11 mouse cellular contexts compared by ENCODE assay signal in the genomic region with DNA sequence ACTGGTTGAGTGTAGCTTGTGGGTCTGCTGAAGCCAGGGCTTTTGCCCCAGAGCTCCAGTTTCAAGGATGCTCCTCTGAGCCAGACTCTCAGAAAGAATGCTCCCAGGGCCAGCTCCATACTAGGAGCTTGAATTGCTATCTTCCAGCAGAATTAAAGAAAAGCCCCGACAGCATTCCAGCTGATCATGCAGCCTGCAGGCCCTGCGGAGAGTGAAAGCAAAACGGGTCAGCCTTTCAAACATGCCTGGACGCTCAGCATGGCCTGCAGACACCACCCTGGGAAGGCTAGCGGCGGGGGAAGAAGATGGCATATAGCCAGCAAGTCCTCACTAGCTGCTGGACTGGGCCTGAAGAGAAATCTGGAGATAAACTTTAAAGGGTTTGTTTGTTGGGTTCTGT. TPM values are rescaled to one million over a fixed set of nuclear protein-coding genes. Genes with fewer than 3 reads are reported as not detected.
DNase-seq lines count a peak whose midpoint lies in the region; ATAC-seq lines count a peak whose summit lies in the region.
"Had no signal": no experiment of that assay in that cellular context is flagged by ENCODE, and none has a peak within 500 bp of the region (broad histone marks: within the 10 kb centered on the region; RNA-seq: fewer than 3 reads in every experiment).

No protein-coding gene starts in this region.

- no peaks in the 10 kb centered on the region for H3K27me3 ChIP-seq in heart, embryonic 14.5 days (ENCODE audit: control insufficient read depth, insufficient read depth, low read length)
- no peaks in the 10 kb centered on the region for H3K27me3 ChIP-seq in lung, embryonic 15.5 days
- H3K27me3 ChIP-seq in stomach, embryonic 14.5 days (ENCODE audit: control insufficient read depth, insufficient read depth, low read length): no peaks in the 10 kb centered on the region
- H3K27me3 ChIP-seq: embryonic facial prominence, embryonic 15.5 days; liver, embryonic 13.5 days had no signal

- no peak overlapping the region for H3K4me3 ChIP-seq in heart, embryonic 14.5 days (ENCODE audit: control insufficient read depth in 1 of 2, insufficient read depth in 1 of 2, low read depth in 1 of 2, low read length in 2 of 2)
- no peak overlapping the region for H3K4me3 ChIP-seq in lung, embryonic 15.5 days
- no peak overlapping the region for H3K4me3 ChIP-seq in stomach, embryonic 14.5 days (ENCODE audit: low read depth, low read length)
- H3K4me3 ChIP-seq: embryonic facial prominence, embryonic 15.5 days; liver, embryonic 13.5 days had no signal

- peak overlapping the region; percentile 42; the same call in 1 of the 2 replicates for H3K9ac ChIP-seq in heart, embryonic 14.5 days (ENCODE audit: low read length)
- H3K9ac ChIP-seq in lung, embryonic 15.5 days: no peak overlapping the region
- H3K9ac ChIP-seq in stomach, embryonic 14.5 days (replicated peaks; ENCODE audit: low read depth, low read length): no peak overlapping the region
- H3K9ac ChIP-seq: embryonic facial prominence, embryonic 15.5 days; liver, embryonic 13.5 days had no signal

- ATAC-seq in heart, embryonic 14.5 days (ENCODE audit: insufficient number of reproducible peaks, insufficient read depth, low FRiP score, low read depth): no peak
- ATAC-seq in lung, embryonic 15.5 days (ENCODE audit: borderline replicate concordance, extremely low read depth, low FRiP score, low TSS enrichment): peak; percentile 85
- peak; percentile 48; the same call in 1 of the 2 replicates for ATAC-seq in stomach, embryonic 14.5 days (ENCODE audit: insufficient number of reproducible peaks, insufficient read depth, low FRiP score, low read depth)

- peaks cover 19 to 31% of the 10 kb centered on the region in 2 experiments for H3K4me1 ChIP-seq in heart, embryonic 14.5 days (ENCODE audit: control insufficient read depth in 2 of 2, insufficient read depth in 2 of 2, low read length in 2 of 2)
- peaks cover 22% of the 10 kb centered on the region for H3K4me1 ChIP-seq in lung, embryonic 15.5 days
- H3K4me1 ChIP-seq in stomach, embryonic 14.5 days (ENCODE audit: control insufficient read depth, insufficient read depth, low read length): peaks cover 8% of the 10 kb centered on the region
- H3K4me1 ChIP-seq: embryonic facial prominence, embryonic 15.5 days; liver, embryonic 13.5 days had no signal

- H3K9me3 ChIP-seq in heart, embryonic 14.5 days (ENCODE audit: control insufficient read depth, low read length): no peaks in the 10 kb centered on the region
- H3K9me3 ChIP-seq in lung, embryonic 15.5 days: no peaks in the 10 kb centered on the region
- no peaks in the 10 kb centered on the region for H3K9me3 ChIP-seq in stomach, embryonic 14.5 days (ENCODE audit: control insufficient read depth, low read depth, low read length)
- H3K9me3 ChIP-seq: embryonic facial prominence, embryonic 15.5 days; liver, embryonic 13.5 days had no signal

- intact Hi-C loops in gastrocnemius, postnatal 36 days (cut with DNase I): loop anchor here (1.0 kb wide), 1 partner anchor 141 kb away; no protein-coding TSS in a partner anchor

- 10% methylated on average over 6 of the region's 6 CpGs for WGBS in heart, embryonic 14.5 days
- WGBS in lung, embryonic 15.5 days: 26% methylated on average over 6 of the region's 6 CpGs
- WGBS in stomach, embryonic 14.5 days: 36% methylated on average over 6 of the region's 6 CpGs

- DNase-seq in gastrocnemius, adult 18-20 months (ENCODE audit: low spot score): peak; percentile 25
- DNase-seq in gastrocnemius, postnatal 36 days: no peak
- DNase-seq in adrenal gland, postnatal 25 days: peak; percentile 24
- DNase-seq in B cell, adult 2 months: no peak
- DNase-seq in layer of hippocampus, adult 8-10 months (ENCODE audit: low spot score in 2 of 2): no peak
- DNase-seq: liver, embryonic 13.5 days had no signal

- H3K36me3 ChIP-seq in heart, embryonic 14.5 days (ENCODE audit: control insufficient read depth, insufficient read depth, low read length): no peaks in the 10 kb centered on the region
- no peaks in the 10 kb centered on the region for H3K36me3 ChIP-seq in lung, embryonic 15.5 days
- H3K36me3 ChIP-seq in stomach, embryonic 14.5 days (ENCODE audit: control insufficient read depth, insufficient read depth, low read length): no peaks in the 10 kb centered on the region
- H3K36me3 ChIP-seq: embryonic facial prominence, embryonic 15.5 days; G1E; liver, embryonic 13.5 days had no signal

- H3K27ac ChIP-seq in heart, embryonic 14.5 days (replicated peaks in 1 of 2; ENCODE audit: control insufficient read depth in 1 of 2, insufficient read depth in 1 of 2, low read depth in 2 of 2, low read length in 2 of 2): peak overlapping the region in 1 of 2 experiments; percentile 43; a peak in 1 of 4 replicates
- H3K27ac ChIP-seq in lung, embryonic 15.5 days: peak overlapping the region; percentile 62
- peak overlapping the region; percentile 52 for H3K27ac ChIP-seq in stomach, embryonic 14.5 days (ENCODE audit: low read length)
- H3K27ac ChIP-seq: embryonic facial prominence, embryonic 15.5 days; liver, embryonic 13.5 days had no signal

- H3K4me2 ChIP-seq in heart, embryonic 14.5 days (ENCODE audit: low read length): peak overlapping the region; percentile 3; the same call in 1 of the 2 replicates
- H3K4me2 ChIP-seq in lung, embryonic 15.5 days: no peak overlapping the region
- 0 out of 2 replicates have a peak overlapping the region, but pooled peaks have one; percentile 4 for H3K4me2 ChIP-seq in stomach, embryonic 14.5 days (replicated peaks; ENCODE audit: low read depth, low read length)
- H3K4me2 ChIP-seq: embryonic facial prominence, embryonic 15.5 days; liver, embryonic 13.5 days had no signal

RNA-seq across cellular contexts. Expression of a gene that starts 55.0 kb away (rescaled TPM):
- 1 to 10 TPM; 3.0 to 4.0 TPM for total RNA-seq in gastrocnemius, adult 18-20 months (2021)
- 1 to 10 TPM; 4.5 to 5.7 TPM for total RNA-seq in gastrocnemius, postnatal 36 days (2021)
- total RNA-seq in adrenal gland, postnatal 25 days (2021): 20.5 and 21.6 TPM in 2 replicates
- 37.8 and 40.5 TPM in 2 replicates for polyA plus RNA-seq in heart, embryonic 14.5 days (2014; fragmentation: Nextera tagmentation; extraction: Ambion mirVana)
- polyA plus RNA-seq in lung, embryonic 15.5 days (2015; fragmentation: Nextera tagmentation; extraction: Ambion mirVana): 12.6 and 14.4 TPM in 2 replicates
- polyA plus RNA-seq in stomach, embryonic 14.5 days (2014; fragmentation: Nextera tagmentation; extraction: Ambion mirVana): 16.4 and 19.9 TPM in 2 replicates
- 100 to 1,000 TPM; 159 to 187 (median 169) TPM for total RNA-seq in layer of hippocampus, adult 8-10 months (2022)
- polyA plus RNA-seq: G1E had no signal

Comparison
In these comparisons a context has a peak if more than half of its experiments do, and no peak if none do; other contexts are left out.
1. DNase-seq: peak in gastrocnemius, adult 18-20 months (single experiment) and adrenal gland, postnatal 25 days (single experiment); none in gastrocnemius, postnatal 36 days (0 of 2), B cell, adult 2 months (0 of 2) and layer of hippocampus, adult 8-10 months (0 of 2).